Mouse (Mus musculus): ENCODE measurements at regions not wholly inside any gene's neighbourhood (a gene's known extent, or its start where the extent isn't known, plus 50 kb on each side); places are given as distances from the start of the nearest gene placed in this dataset.

DNA sequence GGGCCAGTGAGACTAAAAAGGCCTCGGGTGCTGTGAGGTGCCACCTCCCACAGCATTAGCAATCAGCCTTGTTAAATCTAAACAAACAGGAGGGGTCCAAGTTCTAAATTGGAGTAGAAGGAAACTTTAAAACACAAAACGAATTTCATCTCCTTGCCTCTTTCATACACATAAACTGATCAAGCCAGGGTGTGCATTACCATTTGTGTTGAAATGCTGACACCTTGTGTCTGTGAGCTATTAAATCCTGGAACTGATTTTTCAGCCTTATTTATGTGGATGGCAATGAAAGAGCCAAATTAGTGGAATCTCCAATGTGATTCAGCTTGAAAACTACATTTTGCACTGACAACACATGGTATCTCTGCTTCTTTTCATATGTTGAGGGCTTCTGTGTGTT, 114.8 kb downstream of the Pcsk1 start:
- DNase-seq: no peak

DNA sequence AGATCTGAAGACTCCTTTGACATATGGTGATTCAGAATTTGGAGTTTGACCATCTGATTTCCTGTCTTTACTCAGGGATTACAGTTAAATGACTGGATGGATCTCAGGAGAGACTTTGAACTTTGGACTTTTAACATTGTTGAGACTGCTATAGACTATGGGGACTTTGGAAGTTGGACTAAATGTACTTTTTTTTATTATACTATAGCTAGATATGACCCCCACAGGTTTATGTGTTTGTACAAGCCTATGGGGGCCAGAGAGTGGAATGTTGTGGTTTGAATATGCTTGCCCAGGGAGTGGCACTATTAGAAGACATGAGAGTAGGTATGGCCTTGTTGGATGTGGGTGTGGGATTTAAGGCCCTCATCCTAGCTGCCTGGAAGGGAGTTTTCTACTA, 134.3 kb downstream of the Pcsk1 start:
- no peak for DNase-seq

DNA sequence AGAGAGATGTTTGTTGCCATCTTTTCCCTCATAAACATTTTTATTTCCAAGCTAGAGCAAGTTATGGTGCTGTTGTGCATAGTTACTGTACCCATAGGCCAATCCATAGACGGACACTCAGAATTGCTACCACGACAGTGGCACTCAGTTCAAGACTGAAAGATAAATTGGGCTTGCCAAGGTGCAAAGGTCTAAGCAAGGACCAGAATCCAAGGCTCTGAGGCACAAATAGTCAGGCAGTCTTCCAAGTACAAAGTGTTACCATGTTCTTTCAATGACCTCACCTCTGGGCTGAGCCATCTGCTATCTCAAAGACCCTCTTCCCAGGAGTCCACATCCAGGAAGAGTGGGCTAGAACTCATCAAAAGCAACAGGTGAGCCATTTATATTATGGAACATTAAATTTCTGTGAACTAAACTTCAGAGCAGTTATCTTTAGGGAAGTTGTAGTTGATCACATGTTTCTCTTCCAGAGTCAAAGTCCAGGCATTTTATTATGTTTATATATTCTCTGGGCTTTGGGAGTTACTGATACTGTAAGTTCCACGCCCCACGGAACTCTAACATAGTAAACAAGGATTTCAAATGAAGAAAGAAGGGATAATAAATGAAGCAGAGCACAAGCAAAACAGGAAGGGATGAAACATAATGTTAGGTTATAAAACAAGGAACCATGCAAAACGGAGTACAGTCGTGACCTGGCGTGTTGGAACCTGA, 136.1 kb downstream of the Pcsk1 start:
- no peak for DNase-seq

DNA sequence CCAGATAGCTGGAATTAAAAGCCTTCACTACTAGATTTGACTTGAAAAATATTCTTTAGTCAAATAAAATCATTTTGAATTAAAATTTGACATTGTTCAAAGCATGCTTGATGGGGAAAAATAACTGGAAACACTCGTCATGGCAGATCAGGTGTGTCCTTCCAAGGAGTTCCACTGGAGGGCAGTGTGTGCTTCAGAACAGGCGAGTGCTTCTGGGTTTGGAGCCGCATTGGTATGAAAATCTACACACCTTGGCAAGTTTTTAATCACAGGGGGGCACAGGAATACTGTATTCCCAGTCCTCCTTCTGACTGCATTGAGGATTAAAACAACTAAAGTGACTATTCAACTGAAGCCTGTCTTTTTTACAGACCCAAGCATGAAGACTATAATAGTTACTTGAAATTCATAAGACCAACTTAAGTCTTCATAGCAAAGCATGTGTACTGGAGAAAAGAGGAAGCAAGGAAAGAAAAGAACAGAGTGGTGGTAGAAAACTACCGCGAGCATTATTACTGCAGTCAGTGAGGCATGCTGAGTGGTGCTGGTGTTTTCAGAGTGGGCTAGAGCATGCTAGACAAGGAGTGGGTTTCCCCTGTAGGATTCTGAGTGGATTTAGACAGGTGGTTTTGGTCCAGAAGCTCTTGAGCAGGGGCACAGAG, 138.1 kb downstream of the Pcsk1 start:
- DNase-seq: peak; percentile 36

DNA sequence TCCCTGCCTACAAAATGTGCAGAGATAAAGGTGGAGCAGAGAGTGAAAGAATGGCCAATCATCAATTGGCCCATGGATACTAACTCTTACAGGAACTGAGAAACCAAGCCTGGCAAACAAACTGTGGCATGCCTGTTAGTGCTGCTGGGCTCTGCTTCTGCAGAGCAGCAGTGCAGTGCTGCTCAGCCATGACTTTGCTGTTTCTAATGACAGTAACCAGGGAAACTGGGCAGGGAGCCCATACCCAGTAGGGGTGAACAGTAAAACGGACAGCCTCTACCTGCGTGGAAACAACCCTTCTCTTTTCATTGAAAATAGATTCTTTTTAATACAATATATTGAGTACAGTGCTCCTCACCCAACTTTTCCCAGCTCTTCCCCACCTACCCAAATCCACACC, 146.8 kb downstream of the Pcsk1 start:
- DNase-seq: no peak

All from thymus, postnatal 14 days (tissue).